ENCODE assay signal across 17 mouse cellular contexts in the genomic region with DNA sequence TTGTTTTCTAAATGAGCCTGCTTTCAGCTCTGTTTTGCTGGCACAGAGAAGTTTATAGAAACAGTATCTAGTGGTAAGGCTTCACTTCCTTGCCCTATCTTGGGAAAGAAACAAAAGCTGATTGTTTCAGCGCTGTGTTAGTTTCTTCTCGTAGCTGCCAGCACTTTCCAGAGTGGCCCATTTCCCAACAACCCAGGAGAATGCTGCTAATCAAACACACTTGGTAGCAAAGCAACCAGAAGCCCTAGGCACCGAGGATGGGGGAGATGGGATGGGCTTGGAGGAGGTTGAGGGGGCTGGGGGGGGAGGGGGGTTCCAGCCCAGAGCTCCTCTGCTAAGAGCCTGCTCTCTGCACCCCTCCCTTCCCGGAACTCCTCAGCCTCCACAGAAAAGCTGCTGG.
A peak's percentile ranks its signal among the peaks of the same experiment; 100 is the strongest.
DNase-seq lines count a peak whose midpoint lies in the region; ATAC-seq and TF ChIP-seq lines count a peak whose summit lies in the region.
"Had no signal": no experiment of that assay in that cellular context is flagged by ENCODE, and none has a peak within 500 bp of the region (broad histone marks: within the 10 kb centered on the region; RNA-seq: fewer than 3 reads in every experiment).

No protein-coding gene starts in this region.

- H3K4me1 ChIP-seq in heart, postnatal 0 days (ENCODE audit: control insufficient read depth, insufficient read depth) = no peaks in the 10 kb centered on the region
- H3K4me1 ChIP-seq in midbrain, embryonic 16.5 days (ENCODE audit: control insufficient read depth, insufficient read depth, low read length) = no peaks in the 10 kb centered on the region
- 0 out of 2 replicates have a peak, but pooled peaks cover 4% of the 10 kb centered on the region for H3K4me1 ChIP-seq in midbrain, embryonic 13.5 days (replicated peaks)
- no peaks in the 10 kb centered on the region for H3K4me1 ChIP-seq in hindbrain, embryonic 14.5 days (replicated peaks; ENCODE audit: control insufficient read depth, insufficient read depth, low read length)
- H3K4me1 ChIP-seq: liver, embryonic 15.5 days had no signal

- no peak for TF ChIP-seq CTCF in heart, postnatal 0 days (IDR thresholded peaks at IDR 0.05; ENCODE audit: low read depth)

- WGBS in heart, postnatal 0 days = 35% methylated on average over 4 of the region's 4 CpGs
- WGBS in midbrain, embryonic 16.5 days = 35% methylated on average over 4 of the region's 4 CpGs
- WGBS in midbrain, embryonic 13.5 days = 46% methylated on average over 4 of the region's 4 CpGs
- WGBS in hindbrain, embryonic 14.5 days = 32% methylated on average over 4 of the region's 4 CpGs

- H3K9me3 ChIP-seq in heart, postnatal 0 days (replicated peaks; ENCODE audit: control insufficient read depth, low read length) = no peaks in the 10 kb centered on the region
- H3K9me3 ChIP-seq in midbrain, embryonic 16.5 days (replicated peaks; ENCODE audit: control insufficient read depth, low read length, poor library complexity, severe bottlenecking) = no peaks in the 10 kb centered on the region
- no peaks in the 10 kb centered on the region for H3K9me3 ChIP-seq in midbrain, embryonic 13.5 days
- no peaks in the 10 kb centered on the region for H3K9me3 ChIP-seq in hindbrain, embryonic 14.5 days (ENCODE audit: control insufficient read depth, low read length)
- H3K9me3 ChIP-seq: limb, embryonic 12.5 days; liver, embryonic 15.5 days; neural tube, embryonic 12.5 days had no signal

- no peak overlapping the region for H3K27ac ChIP-seq in heart, postnatal 0 days (ENCODE audit: low read depth)
- no peak overlapping the region for H3K27ac ChIP-seq in midbrain, embryonic 16.5 days (ENCODE audit: low read length)
- no peak overlapping the region for H3K27ac ChIP-seq in midbrain, embryonic 13.5 days
- no peak overlapping the region for H3K27ac ChIP-seq in hindbrain, embryonic 14.5 days
- H3K27ac ChIP-seq: limb, embryonic 12.5 days; liver, embryonic 15.5 days; neural tube, embryonic 12.5 days had no signal

- no peak overlapping the region for H3K4me3 ChIP-seq in heart, postnatal 0 days (ENCODE audit: low read depth, low read length)
- no peak overlapping the region for H3K4me3 ChIP-seq in midbrain, embryonic 16.5 days (ENCODE audit: low read depth, low read length)
- no peak overlapping the region for H3K4me3 ChIP-seq in midbrain, embryonic 13.5 days (replicated peaks)
- H3K4me3 ChIP-seq in hindbrain, embryonic 14.5 days (replicated peaks; ENCODE audit: low read length) = no peak overlapping the region
- H3K4me3 ChIP-seq: limb, embryonic 12.5 days; liver, embryonic 15.5 days; neural tube, embryonic 12.5 days had no signal

- peak; percentile 9 for DNase-seq in heart, postnatal 0 days (ENCODE audit: low spot score)
- no peak for DNase-seq in heart, postnatal 25 days (ENCODE audit: low spot score)
- no peak for DNase-seq in hindbrain, embryonic 14.5 days (ENCODE audit: low spot score)
- peak; percentile 40 for DNase-seq in testis, postnatal 14 days (ENCODE audit: low spot score)
- DNase-seq in ovary, postnatal 10 days (ENCODE audit: low spot score) = no peak
- DNase-seq in adrenal gland, postnatal 25 days = no peak
- DNase-seq: cerebellum, adult 2 months; kidney, adult 11 months; kidney, postnatal 14 days; layer of hippocampus, postnatal 36 days; spleen, adult 18-20 months had no signal

- no peak for TF ChIP-seq EP300 in heart, postnatal 0 days (IDR thresholded peaks at IDR 0.05; ENCODE audit: low read depth)

- H3K9ac ChIP-seq in heart, postnatal 0 days (replicated peaks; ENCODE audit: low read depth, low read length) = no peak overlapping the region
- H3K9ac ChIP-seq in midbrain, embryonic 16.5 days (ENCODE audit: low read depth, low read length) = no peak overlapping the region
- no peak overlapping the region for H3K9ac ChIP-seq in midbrain, embryonic 13.5 days (replicated peaks)
- H3K9ac ChIP-seq in hindbrain, embryonic 14.5 days = no peak overlapping the region
- H3K9ac ChIP-seq: limb, embryonic 12.5 days; liver, embryonic 15.5 days; neural tube, embryonic 12.5 days had no signal

- no peaks in the 10 kb centered on the region for H3K36me3 ChIP-seq in heart, postnatal 0 days (replicated peaks; ENCODE audit: control insufficient read depth, insufficient read depth, low read length)
- H3K36me3 ChIP-seq in midbrain, embryonic 16.5 days (ENCODE audit: control insufficient read depth, insufficient read depth, low read length) = no peaks in the 10 kb centered on the region
- H3K36me3 ChIP-seq in midbrain, embryonic 13.5 days = no peaks in the 10 kb centered on the region
- H3K36me3 ChIP-seq in hindbrain, embryonic 14.5 days (replicated peaks; ENCODE audit: control insufficient read depth, insufficient read depth) = no peaks in the 10 kb centered on the region
- H3K36me3 ChIP-seq: limb, embryonic 12.5 days; liver, embryonic 15.5 days; neural tube, embryonic 12.5 days had no signal

- H3K4me2 ChIP-seq in heart, postnatal 0 days (ENCODE audit: low read depth, low read length) = no peak overlapping the region
- no peak overlapping the region for H3K4me2 ChIP-seq in midbrain, embryonic 16.5 days (ENCODE audit: low read length)
- no peak overlapping the region for H3K4me2 ChIP-seq in midbrain, embryonic 13.5 days (replicated peaks)
- H3K4me2 ChIP-seq in hindbrain, embryonic 14.5 days (replicated peaks) = no peak overlapping the region
- H3K4me2 ChIP-seq: limb, embryonic 12.5 days; liver, embryonic 15.5 days; midbrain, embryonic 11.5 days; neural tube, embryonic 12.5 days had no signal

- no peaks in the 10 kb centered on the region for H3K27me3 ChIP-seq in heart, postnatal 0 days (ENCODE audit: control insufficient read depth, insufficient read depth, low read length)
- H3K27me3 ChIP-seq in midbrain, embryonic 16.5 days (ENCODE audit: control insufficient read depth, insufficient read depth, low read depth, low read length) = no peaks in the 10 kb centered on the region
- H3K27me3 ChIP-seq in midbrain, embryonic 13.5 days = no peaks in the 10 kb centered on the region
- H3K27me3 ChIP-seq in hindbrain, embryonic 14.5 days (ENCODE audit: control insufficient read depth, insufficient read depth, low read length) = no peaks in the 10 kb centered on the region
- H3K27me3 ChIP-seq: limb, embryonic 12.5 days; liver, embryonic 15.5 days; neural tube, embryonic 12.5 days had no signal

- intact Hi-C loops in heart, postnatal 25 days (cut with DNase I) = no loop called here

- no peak for ATAC-seq in heart, postnatal 0 days (ENCODE audit: insufficient read depth, low read depth)
- ATAC-seq in midbrain, embryonic 16.5 days = 0 out of 2 replicates have a peak, but pooled peaks have one; percentile 32
- no peak for ATAC-seq in midbrain, embryonic 13.5 days
- peak; percentile 43; the same call in 1 of the 2 replicates for ATAC-seq in hindbrain, embryonic 14.5 days (ENCODE audit: low FRiP score)

Comparison
In these comparisons a context has a peak if more than half of its experiments do, and no peak if none do; other contexts are left out.
1. ATAC-seq: peak in midbrain, embryonic 16.5 days (single experiment) and hindbrain, embryonic 14.5 days (single experiment); none in heart, postnatal 0 days (single experiment) and midbrain, embryonic 13.5 days (single experiment).
2. DNase-seq: peak in heart, postnatal 0 days (single experiment) and testis, postnatal 14 days (single experiment); none in heart, postnatal 25 days (single experiment), hindbrain, embryonic 14.5 days (single experiment), ovary, postnatal 10 days (single experiment) and adrenal gland, postnatal 25 days (single experiment).